Mouse (Mus musculus): ENCODE results near the gene Lrp5. TPM values are rescaled to one million over a fixed set of nuclear protein-coding genes. Genes with fewer than 3 reads are reported as not detected.

Lrp5 gene
- polyA plus RNA-seq, 1 experiment, result 0.04 TPM

GRCm38 (mm10) chr19:3613991-3614390 is 72.4 kb downstream of the Lrp5 start:
- TF ChIP-seq GATA1 (IDR thresholded peaks at IDR 0.05; ENCODE audit: low read length), result no peak

GRCm38 (mm10) chr19:3612534-3613273 is 73.7 kb downstream of the Lrp5 start:
- TF ChIP-seq GATA1 (IDR thresholded peaks at IDR 0.05; ENCODE audit: low read length), result no peak

GRCm38 (mm10) chr19:3611730-3612129 is 74.6 kb downstream of the Lrp5 start:
- no peak for TF ChIP-seq GATA1 (IDR thresholded peaks at IDR 0.05; ENCODE audit: low read length)

GRCm38 (mm10) chr19:3610886-3611285 is 75.5 kb downstream of the Lrp5 start:
- no peak for TF ChIP-seq GATA1 (IDR thresholded peaks at IDR 0.05; ENCODE audit: low read length)

- no peak for TF ChIP-seq GATA1 (IDR thresholded peaks at IDR 0.05; ENCODE audit: low read length)
Measured at GRCm38 (mm10) chr19:3609826-3610225, 76.5 kb downstream of the Lrp5 start.

- TF ChIP-seq GATA1 (IDR thresholded peaks at IDR 0.05; ENCODE audit: low read length), result no peak
Measured at GRCm38 (mm10) chr19:3594316-3594715, 92.0 kb downstream of the Lrp5 start.

GRCm38 (mm10) chr19:3593379-3594055 is 92.8 kb downstream of the Lrp5 start:
- no peak for TF ChIP-seq GATA1 (IDR thresholded peaks at IDR 0.05; ENCODE audit: low read length)

- TF ChIP-seq GATA1 (IDR thresholded peaks at IDR 0.05; ENCODE audit: low read length), result no peak
Measured at GRCm38 (mm10) chr19:3589968-3590367, 96.4 kb downstream of the Lrp5 start.

GRCm38 (mm10) chr19:3589547-3589946 is 96.8 kb downstream of the Lrp5 start:
- TF ChIP-seq GATA1 (IDR thresholded peaks at IDR 0.05; ENCODE audit: low read length), result no peak

- no peak for TF ChIP-seq GATA1 (IDR thresholded peaks at IDR 0.05; ENCODE audit: low read length)
Measured at GRCm38 (mm10) chr19:3586540-3586939, 99.8 kb downstream of the Lrp5 start.

GRCm38 (mm10) chr19:3586026-3586425 is 100.3 kb downstream of the Lrp5 start:
- no peak for TF ChIP-seq GATA1 (IDR thresholded peaks at IDR 0.05; ENCODE audit: low read length)

GRCm38 (mm10) chr19:3581326-3581725 is 105.0 kb downstream of the Lrp5 start:
- no peak for TF ChIP-seq GATA1 (IDR thresholded peaks at IDR 0.05; ENCODE audit: low read length)

- TF ChIP-seq GATA1 (IDR thresholded peaks at IDR 0.05; ENCODE audit: low read length), result no peak
Measured at GRCm38 (mm10) chr19:3577911-3578290, 108.5 kb downstream of the Lrp5 start.

GRCm38 (mm10) chr19:3577265-3577910 is 109.0 kb downstream of the Lrp5 start:
- TF ChIP-seq GATA1 (IDR thresholded peaks at IDR 0.05; ENCODE audit: low read length), result no peak

GRCm38 (mm10) chr19:3576451-3577264 is 109.7 kb downstream of the Lrp5 start:
- no peak for TF ChIP-seq GATA1 (IDR thresholded peaks at IDR 0.05; ENCODE audit: low read length)

All from G1E-ER4 (cell line).